Mouse (Mus musculus) embryonic fibroblast, embryonic 13.5 days (primary cell): ENCODE results near the gene Smtnl2. TPM values are rescaled to one million over a fixed set of nuclear protein-coding genes. Genes with fewer than 3 reads are reported as not detected.

Experiments
- H3K27ac ChIP-seq: 2 replicates; pipeline ENCODE4 v1.5.1; 2012; ENCODE audit warnings: low read length, control low read depth, inconsistent platforms; ENCODE audit not compliant: insufficient read depth
- H3K4me1 ChIP-seq: 2 replicates; pipeline ENCODE4 v1.6.1; 2011; ENCODE audit warnings: low read length; ENCODE audit not compliant: control insufficient read depth, insufficient read depth
- H3K4me3 ChIP-seq: 2 replicates; pipeline ENCODE4 v1.5.1; 2011; ENCODE audit warnings: mild to moderate bottlenecking, control low read depth, low read length; ENCODE audit not compliant: insufficient read depth
- CTCF ChIP-seq: IDR thresholded peaks from 2 replicates; pipeline ENCODE4 v1.5.1; 2011; ENCODE audit warnings: mild to moderate bottlenecking, control low read depth, low read length, moderate library complexity, borderline replicate concordance; ENCODE audit not compliant: insufficient read depth
- POLR2A ChIP-seq: IDR thresholded peaks from 2 replicates; pipeline ENCODE4 v1.6.1; 2011; ENCODE audit warnings: low read depth, mild to moderate bottlenecking, control low read depth, low read length, moderate library complexity
- polyA plus RNA-seq: library from polyadenylated mRNA; stranded (reverse); fragments of >200 nt; gene quantifications from 2 replicates; pipeline ENCODE4 v1.2.4, GENCODE M21; 2011; ENCODE audit warnings: low read depth; ENCODE audit not compliant: missing spikeins, insufficient read length

The Smtnl2 gene
- polyA plus RNA-seq, 1 experiment = 0.28 TPM

- Histone ChIP-seq H3K27ac (no peak overlapping the region), H3K4me3 (no peak overlapping the region), H3K4me1 (no peaks in the 10 kb centered on the region)
- no peak for TF ChIP-seq POLR2A
- TF ChIP-seq CTCF = no peak
These were observed 17.2 kb upstream of the Smtnl2 start for GRCm38 (mm10) chr11:72428694-72429093.

- TF ChIP-seq CTCF (no peak), POLR2A (no peak)
- H3K4me3 ChIP-seq = no peak overlapping the region
- H3K4me1 ChIP-seq = no peaks in the 10 kb centered on the region
- no peak overlapping the region for H3K27ac ChIP-seq
These were observed 15.4 kb upstream of the Smtnl2 start for GRCm38 (mm10) chr11:72426884-72427283.

DNA sequence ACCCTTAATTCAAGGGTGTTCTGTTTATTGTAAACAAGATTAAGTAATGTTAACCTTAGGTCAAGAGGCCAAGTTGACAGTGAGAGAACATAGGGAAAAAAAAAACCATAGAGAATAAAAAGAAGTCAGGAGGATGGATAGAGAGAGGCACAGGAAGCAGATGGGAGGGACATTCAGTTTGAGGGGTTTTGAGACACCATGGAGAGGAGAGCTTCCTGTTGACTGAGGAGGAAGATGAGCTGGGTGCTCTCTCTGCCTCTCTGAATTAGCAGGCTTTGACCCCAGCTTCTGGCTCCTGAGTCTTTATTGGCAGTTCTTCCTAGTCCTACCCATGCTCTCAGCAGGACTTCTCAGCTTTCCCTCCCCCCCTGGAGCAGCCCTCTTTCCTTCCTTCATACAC, 13.7 kb upstream of the Smtnl2 start:
- no peak overlapping the region for H3K27ac ChIP-seq
- H3K4me3 ChIP-seq = no peak overlapping the region
- TF ChIP-seq POLR2A = no peak
- TF ChIP-seq CTCF = no peak
- H3K4me1 ChIP-seq = no peaks in the 10 kb centered on the region

GRCm38 (mm10) chr11:72423686-72424085, 12.2 kb upstream of the Smtnl2 start:
- Histone ChIP-seq H3K27ac (no peak overlapping the region), H3K4me1 (no peaks in the 10 kb centered on the region), H3K4me3 (no peak overlapping the region)
- no peak for TF ChIP-seq POLR2A
- no peak for TF ChIP-seq CTCF

- H3K4me3 ChIP-seq = no peak overlapping the region
- no peak overlapping the region for H3K27ac ChIP-seq
- H3K4me1 ChIP-seq = no peaks in the 10 kb centered on the region
- TF ChIP-seq CTCF (no peak), POLR2A (no peak)
These were observed 10.2 kb upstream of the Smtnl2 start for GRCm38 (mm10) chr11:72421518-72422278.

DNA sequence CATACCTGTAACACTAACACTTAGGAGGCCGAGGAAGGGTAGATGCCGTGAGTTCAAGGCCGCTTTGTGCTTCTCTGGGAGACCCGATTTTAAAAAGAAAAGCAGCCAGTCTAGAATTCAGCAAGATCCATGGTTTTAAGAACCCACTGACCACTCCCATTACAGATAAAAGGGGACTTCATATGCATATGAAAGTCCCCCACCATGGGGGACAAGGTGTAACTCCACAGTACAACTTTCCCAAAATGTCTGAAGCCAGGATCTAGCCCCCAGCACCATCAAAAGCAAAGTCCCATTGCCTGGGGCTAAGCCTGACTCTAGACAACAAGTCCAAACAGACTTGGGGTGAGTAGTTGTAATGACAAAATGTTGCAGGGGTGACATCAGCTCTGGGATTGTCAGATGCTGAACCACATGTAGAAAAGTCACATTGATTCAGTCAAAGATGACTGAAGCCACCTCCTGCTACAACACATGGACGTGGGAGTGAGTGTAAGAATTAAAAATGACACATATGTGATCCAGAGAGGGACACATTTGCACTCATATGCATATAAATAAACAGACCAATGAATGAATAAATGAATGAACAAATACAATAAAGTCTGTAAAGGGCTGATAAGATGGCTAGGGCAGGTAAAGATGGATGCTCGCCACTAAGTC, 9.1 kb upstream of the Smtnl2 start:
- TF ChIP-seq CTCF (no peak), POLR2A (no peak)
- no peak overlapping the region for H3K4me3 ChIP-seq
- H3K27ac ChIP-seq = no peak overlapping the region
- H3K4me1 ChIP-seq = no peaks in the 10 kb centered on the region

DNA sequence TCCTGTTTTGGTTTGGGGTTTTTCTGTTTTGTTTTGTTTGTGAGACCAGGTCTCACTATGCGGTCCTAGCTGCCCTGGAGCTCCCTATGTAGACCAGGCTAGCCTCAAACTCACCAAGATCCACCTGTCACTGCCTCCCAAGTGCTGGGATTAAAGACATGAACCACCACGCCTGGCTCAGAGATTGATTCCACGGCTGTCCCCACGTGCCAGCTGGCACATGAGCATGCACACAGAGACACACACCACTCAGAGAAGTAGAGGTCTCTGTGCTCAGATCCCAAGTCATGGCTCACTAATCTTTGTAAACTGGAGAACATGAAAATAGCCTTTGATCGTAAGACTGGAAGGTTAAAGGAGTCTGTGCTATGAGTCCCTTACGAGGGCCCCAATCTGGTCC, 7.5 kb upstream of the Smtnl2 start:
- Histone ChIP-seq H3K27ac (no peak overlapping the region), H3K4me3 (no peak overlapping the region), H3K4me1 (no peaks in the 10 kb centered on the region)
- TF ChIP-seq CTCF = no peak
- TF ChIP-seq POLR2A = no peak

DNA sequence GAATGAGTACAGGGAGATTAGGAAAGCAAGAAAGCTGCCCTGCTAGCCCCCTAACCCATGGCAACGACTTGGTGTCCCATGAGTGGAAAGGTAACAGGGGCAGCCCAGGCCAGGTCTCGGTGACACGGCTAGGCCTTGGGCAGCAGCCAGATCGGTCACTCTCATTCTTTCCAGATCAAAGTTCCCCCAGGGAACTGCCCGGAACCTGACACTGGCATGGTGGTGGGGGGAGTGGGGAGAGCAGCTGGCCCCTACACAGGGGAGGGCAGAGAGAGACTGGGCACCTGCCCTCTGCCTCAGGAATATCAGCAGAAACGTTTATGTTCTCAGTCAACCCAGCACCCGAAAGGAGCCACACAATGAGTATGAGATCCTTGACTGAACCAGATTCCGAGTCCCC, 6.7 kb upstream of the Smtnl2 start:
- TF ChIP-seq CTCF (no peak), POLR2A (no peak)
- H3K4me3 ChIP-seq = no peak overlapping the region
- H3K4me1 ChIP-seq = no peaks in the 10 kb centered on the region
- no peak overlapping the region for H3K27ac ChIP-seq

DNA sequence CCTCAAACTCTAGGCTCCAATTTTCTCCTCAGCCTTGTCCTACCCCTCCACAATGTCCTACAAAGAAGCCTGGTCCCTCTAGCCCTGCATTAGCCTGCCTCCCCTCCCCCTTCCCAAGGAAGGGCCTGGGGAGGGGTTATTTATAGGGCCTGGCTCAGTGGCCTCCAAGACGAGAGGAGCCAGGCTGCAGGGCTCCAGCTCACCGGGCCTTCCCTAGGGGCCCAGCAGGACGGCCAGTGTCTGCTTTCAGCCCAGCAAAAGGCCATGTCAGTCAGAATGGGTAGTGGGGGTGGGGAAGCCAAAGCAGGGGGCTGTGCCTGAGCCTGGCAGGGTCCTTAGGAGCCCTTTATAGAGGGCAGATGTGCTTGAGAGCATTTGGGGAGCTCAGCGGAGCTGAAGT, 5.9 kb upstream of the Smtnl2 start:
- no peak overlapping the region for H3K4me3 ChIP-seq
- no peak overlapping the region for H3K27ac ChIP-seq
- TF ChIP-seq POLR2A (no peak), CTCF (no peak)
- no peaks in the 10 kb centered on the region for H3K4me1 ChIP-seq

DNA sequence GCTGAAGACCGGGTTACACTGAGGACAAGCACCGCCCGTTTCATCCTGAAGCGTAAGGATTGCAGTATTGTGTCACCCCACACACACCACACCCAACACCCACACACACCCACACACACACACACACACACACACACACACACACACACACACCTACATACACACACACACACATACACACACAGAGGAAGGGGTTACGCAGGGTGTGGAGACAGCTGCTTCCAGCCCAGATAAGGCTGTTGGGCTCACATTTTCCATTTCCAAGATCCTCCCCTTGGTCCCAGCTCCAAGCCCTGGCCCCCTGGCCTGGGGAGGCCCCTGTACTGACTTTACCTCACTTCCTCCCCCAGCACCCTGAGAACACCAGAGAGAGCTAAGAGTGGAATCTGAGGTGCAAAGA, 5.2 kb upstream of the Smtnl2 start:
- no peak overlapping the region for H3K4me3 ChIP-seq
- no peak overlapping the region for H3K27ac ChIP-seq
- no peaks in the 10 kb centered on the region for H3K4me1 ChIP-seq
- no peak for TF ChIP-seq POLR2A
- no peak for TF ChIP-seq CTCF
